Comparison of ENCODE assay signal across 8 mouse cellular contexts in the genomic region with DNA sequence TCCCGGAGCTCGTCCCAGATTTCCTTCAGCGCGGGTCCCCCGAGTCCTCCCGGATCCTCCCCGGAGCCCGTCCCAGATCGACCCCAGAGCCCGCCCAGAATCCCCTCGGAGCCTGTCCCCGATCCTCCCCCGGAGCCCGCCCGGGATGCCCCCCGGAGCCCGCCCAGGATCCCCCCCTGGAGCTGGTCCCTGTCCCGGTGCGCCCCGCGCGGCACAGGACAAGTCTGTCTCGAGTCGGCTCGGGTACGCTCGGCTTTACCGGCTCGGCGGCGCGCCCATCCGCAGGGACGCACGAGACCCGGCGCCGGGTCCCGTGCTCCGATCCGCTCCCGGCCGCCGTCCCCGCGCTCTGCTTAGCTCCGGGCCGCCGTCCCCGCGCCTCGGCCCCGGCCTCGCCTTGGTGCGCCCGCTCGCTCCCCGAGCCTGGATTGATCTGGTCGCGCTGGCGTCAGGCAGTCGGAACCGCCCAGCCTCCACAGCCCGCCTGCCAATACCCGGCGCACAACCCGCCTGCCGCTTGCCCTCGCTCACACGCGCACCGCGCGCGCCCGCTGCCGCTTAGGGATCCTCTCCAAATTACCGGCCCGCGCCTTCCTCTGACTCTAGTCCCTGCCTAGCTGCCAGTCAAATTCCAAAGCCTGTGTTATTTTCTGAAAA. TPM values are rescaled to one million over a fixed set of nuclear protein-coding genes. Genes with fewer than 3 reads are reported as not detected.
A peak's percentile ranks its signal among the peaks of the same experiment; 100 is the strongest.
DNase-seq lines count a peak whose midpoint lies in the region; ATAC-seq and TF ChIP-seq lines count a peak whose summit lies in the region.

A gene (minus strand): TSS at position 525 of the 657 bp plus-strand sequence.

- WGBS in intestine, embryonic 14.5 days, result under 1% methylated on average over 68 of the region's 80 CpGs

- peak; percentile 89 for ATAC-seq in intestine, embryonic 14.5 days (replicated peaks; ENCODE audit: low FRiP score, low TSS enrichment, low read depth)
- peak; percentile 88 for ATAC-seq in megakaryocyte progenitor cell, adult 5-6 weeks (replicated peaks; ENCODE audit: poor library complexity)

- TF ChIP-seq POLR2A in cortical plate, adult 2 months (IDR thresholded peaks at IDR 0.05; ENCODE audit: extremely low read depth, insufficient read depth, low read length), result peak; percentile 65

- no peaks in the 10 kb centered on the region for H3K9me3 ChIP-seq in intestine, embryonic 14.5 days (ENCODE audit: control insufficient read depth, low read length)

- peak within 1 kb of the TSS; percentile 95 for H3K4me3 ChIP-seq in cortical plate, adult 2 months (ENCODE audit: insufficient read depth, low read length)
- peak within 1 kb of the TSS; percentile 86 for H3K4me3 ChIP-seq in intestine, embryonic 14.5 days (ENCODE audit: low read depth, low read length)

- intact Hi-C loops in left cerebral cortex, postnatal 10 days (cut with DNase I), result loop anchor here (5.0 kb wide), 1 partner anchor 102 kb away; no protein-coding TSS in a partner anchor

- DNase-seq in ZHBTc4 (ENCODE audit: low read depth, low spot score), result peak; percentile 97
- peak; percentile 92 for DNase-seq in gastrocnemius, postnatal 25 days
- DNase-seq in intestine, embryonic 14.5 days (ENCODE audit: low spot score), result peak; percentile 97
- peak; percentile 93 to 97 for DNase-seq in left cerebral cortex, postnatal 10 days (ENCODE audit: extremely low spot score in 1 of 2, low spot score in 2 of 2)
- peak; percentile 96 to 97 for DNase-seq in right cerebral cortex, postnatal 10 days (ENCODE audit: low spot score in 2 of 2)
- DNase-seq in urinary bladder, postnatal 14 days (ENCODE audit: low spot score), result peak; percentile 96

- peak within 1 kb of the TSS; percentile 96 for H3K9ac ChIP-seq in intestine, embryonic 14.5 days (ENCODE audit: low read length)

- peaks cover 12% of the 10 kb centered on the region for H3K4me1 ChIP-seq in cortical plate, adult 2 months (ENCODE audit: control insufficient read depth, insufficient read depth, low read length)
- H3K4me1 ChIP-seq in intestine, embryonic 14.5 days (replicated peaks; ENCODE audit: control insufficient read depth, insufficient read depth, low read length), result peaks cover 19% of the 10 kb centered on the region

- no peak for TF ChIP-seq CTCF in cortical plate, adult 2 months (IDR thresholded peaks at IDR 0.05; ENCODE audit: extremely low read depth, insufficient read depth, low read length)

- peak within 1 kb of the TSS; percentile 95 for H3K27ac ChIP-seq in cortical plate, adult 2 months (ENCODE audit: insufficient read depth, low read length)
- peak within 1 kb of the TSS; percentile 99 for H3K27ac ChIP-seq in intestine, embryonic 14.5 days (ENCODE audit: low read depth)

- 0 out of 2 replicates have a peak, but pooled peaks cover 2% of the 10 kb centered on the region for H3K36me3 ChIP-seq in intestine, embryonic 14.5 days (ENCODE audit: control insufficient read depth, insufficient read depth, low read length)

- H3K27me3 ChIP-seq in intestine, embryonic 14.5 days (replicated peaks; ENCODE audit: control insufficient read depth, insufficient read depth, low read length), result no peaks in the 10 kb centered on the region

- H3K4me2 ChIP-seq in intestine, embryonic 14.5 days (ENCODE audit: low read length), result peak within 1 kb of the TSS; percentile 65

RNA-seq across cellular contexts. Expression of the gene that starts here (rescaled TPM):
- polyA plus RNA-seq in cortical plate, adult 2 months (2012; rRNA removed), result 18.9 and 19.4 TPM in 2 replicates
- total RNA-seq in gastrocnemius, postnatal 25 days (2021), result 10 to 100 TPM in 1 of 2 experiments, 1 to 10 TPM in 1; 9.4 to 11.3 TPM
- polyA plus RNA-seq in intestine, embryonic 14.5 days (2014; fragmentation: Nextera tagmentation; extraction: Ambion mirVana), result 52.3 and 59.1 TPM in 2 replicates
- total RNA-seq in left cerebral cortex, postnatal 10 days (2021), result 10 to 100 TPM; 37.5 TPM
- total RNA-seq in megakaryocyte progenitor cell, adult 5-6 weeks (2015), result 12.7 and 15.2 TPM in 2 replicates
- total RNA-seq in megakaryocyte progenitor cell, adult 5-6 weeks (2017), result 12.0 and 15.2 TPM in 2 replicates

Comparison
In these comparisons a context has a peak if more than half of its experiments do, and no peak if none do; other contexts are left out.
1. Peak in every context shown above with its lines: DNase-seq, ATAC-seq, H3K4me3 ChIP-seq and H3K27ac ChIP-seq.